Mouse (Mus musculus) ES-Bruce4 (cell line): ENCODE results near the gene Rhbg.
"Not testable (repeated sequence)": the region's sequence is repeated elsewhere in the genome, so short reads cannot be mapped to it uniquely, and the experiment has no call there.

ENCODE experiments used
- CTCF ChIP-seq: IDR thresholded peaks from one replicate; pipeline ENCODE4 v1.8.1; 2011; ENCODE audit warnings: low read depth, low read length
- POLR2A ChIP-seq: IDR thresholded peaks from one replicate; pipeline ENCODE4 v1.8.1; 2011; ENCODE audit warnings: low read length; ENCODE audit not compliant: insufficient read depth

DNA sequence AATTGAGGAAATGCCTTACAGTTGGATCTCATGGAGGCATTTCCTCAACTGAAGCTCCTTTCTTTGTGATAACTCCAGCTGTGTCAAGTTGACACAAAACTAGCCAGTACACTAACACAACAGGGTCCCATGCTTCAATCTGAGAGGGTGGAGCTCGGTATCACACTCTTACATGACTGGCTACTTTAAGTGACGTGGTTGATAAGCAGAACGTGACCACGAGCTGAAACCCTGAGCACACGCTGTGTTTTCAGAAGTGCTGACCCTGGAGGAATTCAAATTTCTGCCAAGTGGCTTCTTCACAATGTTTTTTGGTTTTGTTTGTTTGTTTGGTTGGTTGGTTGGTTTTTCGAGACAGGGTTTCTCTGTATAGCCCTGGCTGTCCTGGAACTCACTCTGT, 13.5 kb upstream of the Rhbg start:
- TF ChIP-seq CTCF, POLR2A: not testable (repeated sequence)
